Mouse (Mus musculus) frontal cortex, postnatal 14 days (tissue): Measurements from ENCODE around the gene Mfn2.

ENCODE experiments used
- DNase-seq, 2 experiments: peaks; one replicate each; pipeline ENCODE4 v3.0.0; 2022; ENCODE audit warnings: low spot score in 2 of 2

Gene Mfn2

DNA sequence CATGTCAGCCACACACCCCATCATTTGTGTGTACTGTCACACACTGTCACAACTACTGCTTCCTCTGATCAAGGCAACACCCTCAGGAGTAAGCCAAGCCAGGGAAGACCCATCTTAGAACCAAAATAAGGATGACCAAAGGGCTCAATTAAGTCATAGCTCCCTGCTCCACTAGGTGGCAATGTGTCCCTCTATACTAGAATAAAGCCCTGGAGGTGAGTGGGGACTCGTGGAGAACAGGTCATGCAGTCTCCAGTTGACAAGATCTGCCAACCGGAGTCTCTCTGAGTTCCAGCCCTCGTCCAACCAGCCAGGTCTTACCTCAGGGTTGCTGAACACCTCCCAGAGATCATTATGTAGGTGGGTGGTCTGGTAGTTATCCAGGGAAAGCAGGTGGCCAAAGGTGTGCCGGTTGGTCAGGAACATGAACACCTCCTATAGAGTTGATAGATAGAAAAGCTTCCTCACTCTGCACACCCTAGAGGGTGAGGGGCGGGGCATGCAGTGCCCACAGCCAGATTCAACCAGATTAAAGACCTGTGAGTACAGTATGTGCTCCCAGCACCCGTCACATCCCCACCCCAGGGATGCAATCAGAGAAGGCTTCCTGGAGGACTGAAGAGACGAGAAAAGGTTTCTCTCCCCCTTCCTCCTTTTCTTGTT lies 14.1 kb upstream of the Mfn2 start:
- DNase-seq = no peak

DNA sequence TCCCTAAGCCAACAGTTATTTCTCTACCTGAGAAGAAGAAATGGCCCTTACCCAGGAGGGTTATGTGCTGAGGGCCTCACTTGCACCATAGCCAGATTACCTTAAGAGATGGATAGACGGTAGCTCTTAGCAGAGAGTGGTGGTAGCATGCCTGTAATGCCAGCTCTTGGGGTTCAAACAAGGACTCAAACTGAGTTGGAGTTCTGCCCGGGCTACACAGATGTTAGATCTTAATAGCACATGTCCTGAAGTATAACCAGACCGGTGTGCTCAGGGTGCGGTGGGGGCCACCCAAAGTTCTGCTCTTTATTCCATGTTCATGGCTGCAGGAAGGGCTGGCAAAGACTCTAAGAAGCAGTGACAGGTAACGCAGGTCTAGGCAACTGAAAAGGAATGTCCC lies 5.0 kb upstream of the Mfn2 start:
- DNase-seq = no peak

DNA sequence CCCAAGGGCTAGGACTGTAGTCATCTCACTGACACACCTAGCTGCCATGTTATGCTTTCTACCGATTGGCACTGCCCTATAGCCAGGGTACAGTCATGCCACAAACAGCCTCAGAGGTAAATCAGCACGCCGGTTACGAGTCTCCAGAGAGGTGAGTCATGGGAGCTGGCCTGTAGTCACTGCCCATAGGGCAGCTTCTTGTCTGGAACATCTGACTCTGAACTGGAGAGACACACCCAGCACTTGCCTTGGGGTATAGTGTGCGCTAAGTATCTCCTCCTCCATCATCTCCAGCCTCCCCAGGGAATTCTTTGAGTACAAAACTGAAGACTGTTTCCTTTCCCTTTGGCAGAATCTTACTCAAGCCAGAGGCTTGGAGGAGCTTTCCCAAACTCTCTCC lies 1.7 kb upstream of the Mfn2 start:
- no peak for DNase-seq

- DNase-seq = no peak
Measured at GRCm38 (mm10) chr4:147905090-147905659, 671 bp upstream of the Mfn2 start.

- no peak for DNase-seq
Measured at GRCm38 (mm10) chr4:147903601-147904000, 903 bp downstream of the Mfn2 start.

DNA sequence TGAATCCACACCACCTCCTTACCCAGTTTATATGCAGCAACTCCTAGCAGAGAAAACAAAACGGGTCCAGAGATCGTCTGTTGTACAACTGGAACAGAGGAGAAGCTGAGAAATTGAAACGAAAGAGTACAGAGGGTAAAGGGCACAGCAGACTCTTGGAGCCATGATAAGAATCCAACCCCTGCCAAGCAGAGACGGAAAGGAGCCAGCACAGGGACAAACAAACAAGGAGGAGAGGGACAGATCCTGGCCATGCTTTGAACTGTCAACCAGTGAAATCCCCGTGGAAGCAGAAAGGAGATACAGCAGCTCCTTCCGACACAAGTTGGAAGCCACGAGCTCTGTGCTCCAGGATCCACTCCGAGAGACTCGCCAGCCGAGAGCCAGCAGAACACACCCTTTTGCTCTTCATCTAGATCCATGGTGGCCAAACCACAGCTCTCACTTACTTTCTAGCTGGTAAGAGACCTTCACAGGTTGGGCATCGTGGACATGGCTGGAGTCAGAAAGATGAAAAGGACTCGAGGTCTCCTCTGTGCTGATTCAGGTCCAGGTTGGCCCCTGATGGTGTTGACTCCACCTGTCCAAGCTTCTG lies 1.5 kb downstream of the Mfn2 start:
- no peak for DNase-seq

DNA sequence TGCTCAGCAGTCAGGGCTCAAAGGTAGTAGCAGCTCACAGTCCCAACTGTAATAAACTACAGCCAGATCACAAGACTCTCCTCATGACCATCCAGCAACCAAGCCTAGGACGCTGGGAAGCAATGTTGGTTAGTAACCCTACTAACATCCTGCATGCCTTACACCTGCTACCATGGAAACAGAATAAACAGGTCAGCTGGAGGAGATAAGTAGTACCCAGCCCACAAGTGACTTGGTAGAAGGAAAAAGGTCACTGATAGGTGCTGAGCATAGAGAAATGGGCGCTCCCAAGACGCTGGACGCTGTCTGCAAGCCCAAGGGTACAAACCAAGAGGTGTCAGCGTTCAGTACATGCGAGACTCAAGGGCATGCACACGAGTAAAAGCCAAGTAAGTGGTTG lies 4.1 kb downstream of the Mfn2 start:
- no peak for DNase-seq

- no peak for DNase-seq
Measured at GRCm38 (mm10) chr4:147897348-147897747, 7.2 kb downstream of the Mfn2 start.

DNA sequence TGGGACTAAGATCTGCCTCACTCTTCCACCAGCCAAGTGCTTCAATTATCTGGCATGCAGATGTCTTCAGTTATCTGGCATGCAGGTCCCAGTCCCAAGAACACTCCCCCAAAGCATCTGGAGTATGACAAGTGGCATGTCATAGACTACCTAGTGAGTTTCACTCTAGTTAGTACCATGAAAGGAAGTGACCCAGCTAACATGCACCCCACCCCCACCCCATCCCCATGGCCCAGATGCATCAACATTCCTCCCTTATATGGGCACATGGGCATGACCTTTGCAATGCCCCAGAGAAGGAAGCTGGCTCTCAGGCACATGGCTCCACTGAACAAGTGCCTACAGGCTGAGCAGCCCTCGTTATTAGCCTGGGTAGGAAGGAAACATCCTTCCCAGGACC lies 8.1 kb downstream of the Mfn2 start:
- DNase-seq = no peak

DNA sequence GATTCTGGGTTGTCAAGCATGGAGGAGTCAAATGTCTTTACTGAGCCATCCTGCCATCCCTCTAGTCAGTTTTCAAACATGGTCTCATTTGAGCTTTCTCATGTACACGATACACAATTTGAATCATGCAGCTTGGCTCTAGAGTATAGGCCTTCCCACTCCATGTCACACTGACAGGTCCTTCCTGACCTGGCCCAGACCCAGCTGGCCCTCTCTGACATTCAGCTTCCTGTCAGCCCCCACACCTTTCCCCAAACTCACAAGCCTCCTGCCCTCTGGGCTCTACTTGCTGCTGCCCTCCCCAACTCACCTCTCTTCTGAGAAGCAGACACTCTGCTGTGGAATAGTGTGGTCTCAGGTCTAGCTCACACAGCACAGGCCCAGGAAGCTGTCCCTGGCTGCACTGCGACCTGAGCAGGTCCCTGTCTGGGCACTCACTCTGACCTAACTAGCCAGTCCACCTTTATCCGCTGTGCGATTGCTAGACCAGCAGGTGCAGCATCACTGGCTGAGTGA lies 8.6 kb downstream of the Mfn2 start:
- DNase-seq = no peak

DNA sequence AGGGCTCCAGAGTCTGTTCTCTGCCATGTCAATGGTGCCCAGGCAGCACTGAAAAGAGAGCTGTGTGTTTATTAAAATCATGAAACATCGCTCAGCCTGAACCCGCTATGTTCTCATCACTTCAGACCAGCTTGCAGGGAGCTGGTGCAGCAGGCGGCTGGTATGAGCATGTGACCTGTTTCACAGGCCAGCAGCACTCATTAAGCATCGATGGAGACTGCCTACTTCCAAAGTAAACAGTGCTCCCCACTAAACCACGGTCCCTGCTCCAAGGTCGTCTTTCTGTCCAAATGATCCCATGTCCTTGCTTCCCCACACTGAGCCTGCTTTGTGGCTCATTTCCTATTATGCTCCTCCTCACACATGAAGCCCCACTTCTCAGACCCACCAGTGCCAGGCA lies 14.2 kb downstream of the Mfn2 start:
- DNase-seq = no peak

DNA sequence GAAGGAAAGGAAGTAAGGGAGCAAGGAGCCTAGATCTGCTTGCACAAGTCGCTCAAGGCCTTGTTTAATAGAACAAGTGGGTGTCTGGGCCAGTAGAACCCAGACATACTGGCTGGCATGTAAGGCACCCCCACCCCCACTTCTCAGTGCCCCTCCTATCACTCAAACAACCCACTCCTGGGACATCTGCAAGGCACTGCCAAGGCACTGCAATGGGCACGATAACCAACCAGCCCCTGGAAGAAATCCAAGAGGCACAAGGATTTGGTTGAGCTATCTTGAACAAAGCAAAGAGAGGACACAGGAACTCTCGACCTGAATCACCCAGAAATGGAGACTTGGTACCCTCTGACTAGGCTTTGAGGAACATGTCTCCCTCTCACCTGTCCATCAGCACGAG lies 16.3 kb downstream of the Mfn2 start:
- DNase-seq = no peak

GRCm38 (mm10) chr4:147887277-147887676 lies 17.2 kb downstream of the Mfn2 start:
- DNase-seq = no peak

DNA sequence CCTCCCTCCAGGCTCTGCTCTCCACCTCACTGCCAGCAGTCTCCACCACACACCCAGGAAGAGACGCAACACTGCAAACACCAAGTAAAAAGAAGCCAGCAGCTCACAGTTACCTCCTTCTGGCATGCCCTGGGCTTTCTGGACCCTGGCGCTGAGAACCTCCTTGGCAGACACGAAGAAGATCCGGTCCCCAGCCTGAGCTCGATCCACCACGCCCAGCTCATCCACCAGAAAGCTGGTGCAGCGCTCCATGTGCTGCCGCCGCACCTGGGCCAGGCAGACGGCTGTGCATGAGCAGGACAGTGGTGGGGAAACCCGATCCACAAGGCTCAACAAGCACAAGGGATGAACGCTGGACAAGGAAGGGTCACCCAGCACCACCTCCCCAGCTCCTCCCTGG lies 18.3 kb downstream of the Mfn2 start:
- DNase-seq = no peak

DNA sequence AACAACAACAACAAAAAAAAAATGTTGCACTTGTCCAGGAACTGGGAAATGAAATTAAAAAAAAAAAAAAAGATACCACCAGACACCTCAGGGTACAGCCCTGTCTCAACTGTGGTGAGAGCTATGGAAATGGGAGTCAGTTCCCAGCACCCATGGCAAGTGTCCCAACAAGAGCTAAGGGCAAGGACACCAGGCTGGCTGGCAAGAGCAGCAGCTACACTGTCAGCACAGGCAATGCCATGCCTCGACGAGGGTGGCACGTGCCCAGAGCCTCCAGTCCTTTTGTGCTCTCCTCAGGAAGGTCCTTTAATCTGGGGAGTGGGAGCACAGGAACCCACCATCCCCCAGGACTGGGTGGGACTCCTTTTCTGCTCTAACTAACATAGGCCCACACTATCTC lies 20.4 kb downstream of the Mfn2 start:
- DNase-seq = no peak

GRCm38 (mm10) chr4:147883041-147883440 lies 21.5 kb downstream of the Mfn2 start:
- no peak for DNase-seq

DNA sequence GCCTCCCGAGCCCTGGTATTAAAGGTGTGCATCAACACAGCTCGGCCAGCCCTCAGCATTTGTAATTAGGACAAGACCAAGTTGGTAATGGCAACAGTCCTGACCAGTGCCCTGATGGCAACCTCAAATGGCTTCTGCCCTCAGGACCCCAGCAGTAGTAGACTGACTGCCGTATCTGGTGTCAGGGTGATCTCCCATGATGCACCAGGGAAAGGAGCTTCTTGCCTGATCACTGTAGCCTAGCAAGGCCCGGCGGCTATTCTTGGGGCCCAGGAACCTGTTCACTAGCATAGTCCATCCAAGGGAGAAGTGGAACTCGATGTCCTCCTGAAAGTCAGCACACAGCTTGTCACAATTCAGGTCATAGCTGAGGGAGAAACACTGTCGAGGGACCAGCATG lies 22.7 kb downstream of the Mfn2 start:
- DNase-seq = no peak

- no peak for DNase-seq
Measured at GRCm38 (mm10) chr4:147879865-147880264, 24.6 kb downstream of the Mfn2 start.

GRCm38 (mm10) chr4:147879456-147879855 lies 25.0 kb downstream of the Mfn2 start:
- no peak for DNase-seq

DNA sequence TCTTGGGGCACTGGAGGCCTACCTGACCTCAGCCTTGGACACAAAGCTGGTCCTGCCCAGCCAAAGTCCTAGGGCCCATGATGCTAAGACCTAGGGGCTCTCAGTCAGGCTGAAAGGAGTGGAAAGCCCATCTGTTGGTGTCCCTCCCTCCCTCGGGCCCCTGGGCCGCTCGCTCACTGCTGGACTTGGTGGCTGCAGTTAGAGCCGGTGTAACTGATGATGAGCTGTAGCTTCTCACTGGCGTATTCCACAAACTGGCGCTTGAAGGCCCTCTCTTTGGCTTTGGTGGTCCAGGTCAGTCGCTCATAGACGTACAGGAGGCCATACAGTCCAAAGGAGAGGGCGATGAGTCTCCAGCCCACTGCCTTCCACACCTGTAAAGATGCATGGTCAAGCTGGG lies 26.0 kb downstream of the Mfn2 start:
- DNase-seq = no peak

DNA sequence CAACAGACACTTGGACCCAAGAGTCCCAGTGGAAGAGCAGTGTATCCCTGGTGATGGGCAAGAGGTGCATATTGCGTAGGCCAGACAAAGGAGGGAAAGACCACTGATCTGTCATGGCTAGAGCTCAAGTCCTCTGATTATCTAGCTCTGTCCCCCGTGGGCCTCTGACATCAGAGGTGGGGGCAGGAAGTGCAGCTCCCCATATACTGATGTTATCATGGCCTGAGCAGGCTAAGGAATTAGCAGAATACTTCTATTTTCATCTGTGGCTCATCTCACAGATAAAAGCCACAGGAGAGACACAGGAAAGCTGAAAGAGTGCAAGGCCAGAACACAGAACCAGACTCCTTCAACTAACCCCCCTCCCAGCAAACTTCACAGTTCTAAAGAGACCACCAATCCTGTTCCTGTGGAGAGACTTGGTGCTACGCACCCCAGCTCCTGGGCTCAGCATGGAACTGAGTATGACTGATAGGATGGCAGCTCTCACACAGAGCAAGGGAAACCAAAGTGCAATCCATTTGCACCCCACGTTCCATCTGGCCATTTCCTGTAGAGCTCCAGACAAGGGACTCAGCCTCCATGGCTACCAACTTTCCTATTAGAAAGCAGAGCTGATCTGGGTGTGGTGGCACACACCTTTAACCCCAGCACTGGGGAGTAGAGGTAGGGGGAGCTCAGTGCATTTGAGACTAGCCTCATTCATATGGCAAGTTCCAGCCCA lies 28.5 kb downstream of the Mfn2 start:
- DNase-seq = no peak

DNA sequence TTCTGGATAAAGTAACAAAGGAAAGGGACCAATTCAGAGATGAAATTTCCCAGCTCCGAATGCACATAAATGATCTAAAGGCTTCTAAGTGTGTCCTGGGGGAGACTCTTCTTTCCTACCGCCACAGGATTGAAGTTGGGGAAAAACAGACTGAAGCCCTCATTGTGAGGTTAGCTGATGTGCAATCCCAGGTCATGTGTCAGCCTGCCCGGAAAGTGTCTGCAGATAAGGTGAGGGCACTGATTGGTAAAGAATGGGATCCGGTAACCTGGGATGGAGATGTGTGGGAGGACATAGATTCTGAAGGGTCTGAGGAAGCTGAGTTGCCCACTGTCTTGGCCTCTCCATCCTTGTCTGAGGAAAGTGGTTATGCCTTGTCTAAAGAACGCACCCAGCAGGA lies 35.3 kb downstream of the Mfn2 start:
- DNase-seq = no peak
